Mouse (Mus musculus) Patski (cell line): ENCODE measurements around the gene Zfp281. TPM values are rescaled to one million over a fixed set of nuclear protein-coding genes. Genes with fewer than 3 reads are reported as not detected.

Experiments
- ATAC-seq: fragments of 100-300 bp; one replicate; pipeline ENCODE4 v1.8.0; 2021
- CTCF ChIA-PET: fragments of 350-600 bp; sonication (Branson Sonifier 250); formaldehyde crosslinking; loops from one replicate; lab custom pipeline; 2022; ENCODE audit warnings: inconsistent platforms; lab: Charles Lee
- POLR2A ChIA-PET: fragments of 350-600 bp; sonication (Branson Sonifier 250); formaldehyde crosslinking; loops from one replicate; lab custom pipeline; 2022; ENCODE audit warnings: antibody characterized with exemption, inconsistent platforms; lab: Charles Lee
- DNase-seq: peaks from one replicate; pipeline ENCODE4 v3.0.0-alpha.2; 2011; ENCODE audit warnings: low read depth, low spot score
- H3K27me3 ChIP-seq: fragments of 371-371 bp; one replicate; pipeline ENCODE4 v1.5.1; 2021
- CTCF ChIP-seq: fragments of 100-300 bp; IDR thresholded peaks from one replicate; pipeline ENCODE4 v1.5.1; 2021
- in situ Hi-C: fragments of 300-500 bp; cut with MboI; formaldehyde crosslinking; loops from 3 replicates; pipeline ENCODE4 v1.11.1; 2018; ENCODE audit warnings: low pct_unique_long_range_greater_than_20kb, mixed read lengths
- polyA plus RNA-seq: library from polyadenylated mRNA; unstranded; gene quantifications from one replicate; pipeline ENCODE4 v1.2.3, GENCODE M21; 2021

The Zfp281 gene
- polyA plus RNA-seq, 1 experiment from 2014 or later, result 32.1 TPM

- ChIA-PET POLR2A (no interaction called here), CTCF (interaction anchor here (0.5 kb wide), 1 partner anchor 14 kb away, joined by 3 read pairs; no protein-coding TSS in a partner anchor)
- DNase-seq (no peak), ATAC-seq (no peak)
- no peaks in the 10 kb centered on the region for H3K27me3 ChIP-seq
- TF ChIP-seq CTCF, result no peak
- in situ Hi-C loops, result no loop called here
Measured at GRCm38 (mm10) chr1:136670421-136670820, 45.7 kb downstream of the Zfp281 start.

- no peak for TF ChIP-seq CTCF
- H3K27me3 ChIP-seq, result no peaks in the 10 kb centered on the region
- ChIA-PET POLR2A (interaction anchor here (0.9 kb wide), 1 partner anchor 9 kb away, joined by 7 read pairs; no protein-coding TSS in a partner anchor), CTCF (no interaction called here)
- ATAC-seq (no peak), DNase-seq (no peak)
- in situ Hi-C loops, result no loop called here
Measured at GRCm38 (mm10) chr1:136671767-136672434, 47.2 kb downstream of the Zfp281 start.

- H3K27me3 ChIP-seq, result no peaks in the 10 kb centered on the region
- no peak for TF ChIP-seq CTCF
- DNase-seq (no peak), ATAC-seq (no peak)
- POLR2A ChIA-PET, result no interaction called here
- in situ Hi-C loops, result no loop called here
- CTCF ChIA-PET, result no interaction called here
Measured at GRCm38 (mm10) chr1:136672564-136672963, 47.9 kb downstream of the Zfp281 start.

GRCm38 (mm10) chr1:136673293-136673692, 48.6 kb downstream of the Zfp281 start:
- in situ Hi-C loops, result no loop called here
- ATAC-seq (no peak), DNase-seq (no peak)
- no peak for TF ChIP-seq CTCF
- no peaks in the 10 kb centered on the region for H3K27me3 ChIP-seq
- POLR2A ChIA-PET, result no interaction called here
- CTCF ChIA-PET, result no interaction called here

GRCm38 (mm10) chr1:136674548-136675455, 50.1 kb downstream of the Zfp281 start:
- ATAC-seq (no peak), DNase-seq (no peak)
- H3K27me3 ChIP-seq, result no peaks in the 10 kb centered on the region
- no peak for TF ChIP-seq CTCF
- ChIA-PET POLR2A (no interaction called here), CTCF (interaction anchor here (0.7 to 1.5 kb wide), 2 partner anchors 10 to 100 kb away, joined by 3 to 5 read pairs; no protein-coding TSS in a partner anchor)
- in situ Hi-C loops, result loop anchor here (25.0 kb wide), 1 partner anchor 538 kb away; the partner anchor contains the start of gene Kif21b

- POLR2A ChIA-PET, result no interaction called here
Measured at GRCm38 (mm10) chr1:136675736-136676444, 51.2 kb downstream of the Zfp281 start.

GRCm38 (mm10) chr1:136676445-136676755, 51.7 kb downstream of the Zfp281 start:
- no peak for DNase-seq
- POLR2A ChIA-PET, result interaction anchor here (0.7 kb wide), 1 partner anchor 45 kb away, joined by 8 read pairs; no protein-coding TSS in a partner anchor
- in situ Hi-C loops, result loop anchor here (25.0 kb wide), 1 partner anchor 539 kb away; the partner anchor contains the start of gene Kif21b
- CTCF ChIA-PET, result no interaction called here
- no peak for ATAC-seq
- no peaks in the 10 kb centered on the region for H3K27me3 ChIP-seq
- TF ChIP-seq CTCF, result no peak

More at GRCm38 (mm10) chr1:136675736-136676444, 51.2 kb downstream of the Zfp281 start:
- ATAC-seq, result no peak
- DNase-seq, result no peak
- H3K27me3 ChIP-seq, result no peaks in the 10 kb centered on the region
- no peak for TF ChIP-seq CTCF
- CTCF ChIA-PET, result no interaction called here
- in situ Hi-C loops, result loop anchor here (25.0 kb wide), 1 partner anchor 539 kb away; the partner anchor contains the start of gene Kif21b

- in situ Hi-C loops, result loop anchor here (25.0 kb wide), 1 partner anchor 541 kb away; the partner anchor contains the start of gene Kif21b
- no peak for TF ChIP-seq CTCF
- CTCF ChIA-PET, result no interaction called here
- no peak for DNase-seq
- POLR2A ChIA-PET, result no interaction called here
- ATAC-seq, result no peak
- H3K27me3 ChIP-seq, result no peaks in the 10 kb centered on the region
Measured at GRCm38 (mm10) chr1:136677847-136678325, 53.2 kb downstream of the Zfp281 start.

GRCm38 (mm10) chr1:136678836-136679235, 54.1 kb downstream of the Zfp281 start:
- in situ Hi-C loops, result loop anchor here (25.0 kb wide), 1 partner anchor 542 kb away; the partner anchor contains the start of gene Kif21b
- no peak for TF ChIP-seq CTCF
- ATAC-seq, result no peak
- no peaks in the 10 kb centered on the region for H3K27me3 ChIP-seq
- POLR2A ChIA-PET, result no interaction called here
- DNase-seq, result no peak
- CTCF ChIA-PET, result no interaction called here

Other genes starting within 250 kb of the Zfp281 start
- 15.7 TPM for gene Ddx59, start 209.6 kb upstream of the Zfp281 start, polyA plus RNA-seq
- 5.6 TPM for gene Kif14, start 158.6 kb upstream of the Zfp281 start, polyA plus RNA-seq